ENCODE assay signal across 8 mouse cellular contexts in the genomic region with DNA sequence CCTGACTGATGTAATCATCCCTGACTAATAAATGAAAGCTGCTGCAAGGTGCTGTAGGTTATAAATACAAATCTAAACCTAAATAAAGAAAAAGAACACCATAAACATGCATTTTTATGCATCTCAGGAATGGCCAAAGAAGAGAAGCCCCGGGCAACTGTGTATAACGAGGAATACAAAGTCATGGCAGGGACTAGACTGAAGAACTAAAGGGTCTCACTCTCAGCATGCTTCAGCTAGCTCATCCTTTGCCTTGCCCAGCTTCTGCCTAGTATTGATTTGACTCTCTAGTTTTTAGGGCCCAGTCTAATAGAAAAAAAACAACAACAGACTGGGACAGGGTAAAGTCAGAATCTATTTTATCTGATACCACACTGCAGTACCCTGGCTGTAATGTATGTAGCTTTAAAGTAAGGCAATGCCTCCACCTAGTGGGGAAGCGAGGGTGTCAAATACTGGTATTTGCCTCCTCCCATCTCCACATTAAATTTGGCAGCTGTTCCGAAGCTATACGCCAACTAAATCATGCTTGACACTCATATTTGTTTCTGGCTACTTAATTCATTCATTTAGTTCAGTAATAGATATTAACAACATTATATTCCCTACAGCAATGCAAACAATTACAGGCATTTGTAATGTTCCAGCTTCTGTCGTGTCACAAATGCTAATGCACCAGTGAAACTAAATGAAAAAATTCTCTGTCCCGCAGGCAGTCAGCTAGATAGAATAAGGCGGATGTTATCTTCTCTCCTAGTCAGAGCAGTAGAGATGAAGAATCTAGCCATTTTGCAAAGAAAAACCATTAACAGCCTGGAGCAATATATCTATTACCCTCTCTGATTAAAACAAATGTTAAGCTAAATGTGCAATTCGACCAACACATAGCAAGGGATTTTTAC. TPM values are rescaled to one million over a fixed set of nuclear protein-coding genes. Genes with fewer than 3 reads are reported as not detected.
DNase-seq lines count a peak whose midpoint lies in the region; ATAC-seq and TF ChIP-seq lines count a peak whose summit lies in the region.

No protein-coding gene starts in this region.

- H3K9me3 ChIP-seq in forebrain, embryonic 13.5 days (replicated peaks): no peaks in the 10 kb centered on the region
- H3K9me3 ChIP-seq in limb, embryonic 14.5 days (ENCODE audit: control insufficient read depth, low read length): no peaks in the 10 kb centered on the region

- peak; percentile 41 for DNase-seq in heart, postnatal 4 days
- no peak for DNase-seq in heart, adult 11 months
- peak; percentile 67 for DNase-seq in adipocyte (ENCODE audit: low spot score)
- DNase-seq in kidney, adult 9 months: peak; percentile 24
- peak; percentile 66 for DNase-seq in limb, embryonic 14.5 days (ENCODE audit: low spot score)
- DNase-seq in gastrocnemius, postnatal 10 days: no peak

- ATAC-seq in forebrain, embryonic 13.5 days: peak; percentile 94
- ATAC-seq in limb, embryonic 14.5 days (ENCODE audit: low FRiP score, low read depth): peak; percentile 47; the same call in 1 of the 2 replicates
- ATAC-seq in neutrophil, adult 5-6 weeks (ENCODE audit: extremely low read depth, insufficient number of reproducible peaks, low FRiP score, poor library complexity, severe bottlenecking): 0 out of 2 replicates have a peak, but pooled peaks have one; percentile 33

- no peak overlapping the region for H3K4me3 ChIP-seq in forebrain, embryonic 13.5 days
- no peak overlapping the region for H3K4me3 ChIP-seq in limb, embryonic 14.5 days (replicated peaks; ENCODE audit: low read length)

- H3K9ac ChIP-seq in forebrain, embryonic 13.5 days: no peak overlapping the region
- H3K9ac ChIP-seq in limb, embryonic 14.5 days (ENCODE audit: low read depth, low read length, severe bottlenecking): no peak overlapping the region

- TF ChIP-seq POLR2A in limb, embryonic 14.5 days (IDR thresholded peaks at IDR 0.05; ENCODE audit: borderline replicate concordance, extremely low read depth, insufficient read depth, insufficient read length): no peak

- WGBS in forebrain, embryonic 13.5 days: 50% methylated on average over 9 of the region's 9 CpGs
- WGBS in limb, embryonic 14.5 days: 52% methylated on average over 9 of the region's 9 CpGs

- no peak overlapping the region for H3K27ac ChIP-seq in forebrain, embryonic 13.5 days
- H3K27ac ChIP-seq in limb, embryonic 14.5 days (replicated peaks; ENCODE audit: low read depth, low read length): no peak overlapping the region

- H3K27me3 ChIP-seq in forebrain, embryonic 13.5 days: no peaks in the 10 kb centered on the region
- no peaks in the 10 kb centered on the region for H3K27me3 ChIP-seq in limb, embryonic 14.5 days (ENCODE audit: control insufficient read depth, insufficient read depth, low read length)

- peaks cover 7% of the 10 kb centered on the region for H3K4me1 ChIP-seq in forebrain, embryonic 13.5 days
- H3K4me1 ChIP-seq in limb, embryonic 14.5 days (ENCODE audit: control insufficient read depth, insufficient read depth, low read length): no peaks in the 10 kb centered on the region

- no peaks in the 10 kb centered on the region for H3K36me3 ChIP-seq in forebrain, embryonic 13.5 days (ENCODE audit: poor library complexity, severe bottlenecking)
- no peaks in the 10 kb centered on the region for H3K36me3 ChIP-seq in limb, embryonic 14.5 days (ENCODE audit: control insufficient read depth, insufficient read depth, low read length)

- no peak overlapping the region for H3K4me2 ChIP-seq in forebrain, embryonic 13.5 days
- H3K4me2 ChIP-seq in limb, embryonic 14.5 days (replicated peaks; ENCODE audit: low read depth, low read length, severe bottlenecking): no peak overlapping the region

RNA-seq across cellular contexts. Expression of gene Dnajb9, which starts 28.8 kb away (rescaled TPM):
- 10 to 100 TPM; 14.2 to 15.9 TPM for total RNA-seq in heart, postnatal 4 days (2021)
- polyA plus RNA-seq in forebrain, embryonic 13.5 days (2015; fragmentation: Nextera tagmentation; extraction: Ambion mirVana): 24.2 and 24.6 TPM in 2 replicates
- 11.5 and 13.9 TPM in 2 replicates for polyA plus RNA-seq in limb, embryonic 14.5 days (2012; rRNA removed)
- 28.0 and 29.7 TPM in 2 replicates for polyA plus RNA-seq in limb, embryonic 14.5 days (2014; fragmentation: Nextera tagmentation; extraction: Ambion mirVana)
- 51.6 and 56.7 TPM in 2 replicates for total RNA-seq in neutrophil, adult 5-6 weeks (2017)
- 10 to 100 TPM; 15.5 to 17.7 TPM for total RNA-seq in gastrocnemius, postnatal 10 days (2021)

RNA-seq across cellular contexts. Expression of gene Pnpla8, which starts 39.8 kb away (rescaled TPM):
- 10 to 100 TPM; 72.9 to 80.3 TPM for total RNA-seq in heart, postnatal 4 days (2021)
- 106 and 116 TPM in 2 replicates for polyA plus RNA-seq in forebrain, embryonic 13.5 days (2015; fragmentation: Nextera tagmentation; extraction: Ambion mirVana)
- 23.8 and 29.6 TPM in 2 replicates for polyA plus RNA-seq in limb, embryonic 14.5 days (2012; rRNA removed)
- polyA plus RNA-seq in limb, embryonic 14.5 days (2014; fragmentation: Nextera tagmentation; extraction: Ambion mirVana): 63.8 and 71.9 TPM in 2 replicates
- 40.8 and 46.0 TPM in 2 replicates for total RNA-seq in neutrophil, adult 5-6 weeks (2017)
- 10 to 100 TPM; 58.3 to 68.8 TPM for total RNA-seq in gastrocnemius, postnatal 10 days (2021)

Comparison
In these comparisons a context has a peak if more than half of its experiments do, and no peak if none do; other contexts are left out.
1. DNase-seq: peak in heart, postnatal 4 days (single experiment), adipocyte (single experiment), kidney, adult 9 months (single experiment) and limb, embryonic 14.5 days (single experiment); none in heart, adult 11 months (single experiment) and gastrocnemius, postnatal 10 days (single experiment).
2. ATAC-seq: peak in every context shown above with its lines; median percentile 94 in forebrain, embryonic 13.5 days; 47 in limb, embryonic 14.5 days; 33 in neutrophil, adult 5-6 weeks.